Mouse (Mus musculus) brown adipose tissue, adult 24 weeks (tissue): ENCODE measurements around the gene Tmem151a. TPM values are rescaled to one million over a fixed set of nuclear protein-coding genes. Genes with fewer than 3 reads are reported as not detected.

Experiments
- H3K27ac ChIP-seq: fragments of 200-500 bp; replicated peaks from 2 replicates; pipeline ENCODE4 v1.5.1; 2012; ENCODE audit warnings: low read depth, mild to moderate bottlenecking, low read length
- H3K4me1 ChIP-seq: fragments of 200-500 bp; 2 replicates; pipeline ENCODE4 v1.6.1; 2012; ENCODE audit warnings: low read length, mixed read lengths; ENCODE audit not compliant: control insufficient read depth, insufficient read depth, insufficient read length
- H3K4me3 ChIP-seq: fragments of 200-500 bp; 2 replicates; pipeline ENCODE4 v1.5.1; 2012; ENCODE audit warnings: low read depth, mild to moderate bottlenecking, low read length, moderate library complexity; ENCODE audit not compliant: insufficient read depth
- polyA plus RNA-seq: library from polyadenylated mRNA; stranded (reverse); fragments of >200 nt; gene quantifications from 2 replicates; pipeline ENCODE4 v1.2.4, GENCODE M21; 2012; ENCODE audit not compliant: missing spikeins, insufficient read depth, insufficient read length

Tmem151a gene
- polyA plus RNA-seq, 1 experiment = not detected

DNA sequence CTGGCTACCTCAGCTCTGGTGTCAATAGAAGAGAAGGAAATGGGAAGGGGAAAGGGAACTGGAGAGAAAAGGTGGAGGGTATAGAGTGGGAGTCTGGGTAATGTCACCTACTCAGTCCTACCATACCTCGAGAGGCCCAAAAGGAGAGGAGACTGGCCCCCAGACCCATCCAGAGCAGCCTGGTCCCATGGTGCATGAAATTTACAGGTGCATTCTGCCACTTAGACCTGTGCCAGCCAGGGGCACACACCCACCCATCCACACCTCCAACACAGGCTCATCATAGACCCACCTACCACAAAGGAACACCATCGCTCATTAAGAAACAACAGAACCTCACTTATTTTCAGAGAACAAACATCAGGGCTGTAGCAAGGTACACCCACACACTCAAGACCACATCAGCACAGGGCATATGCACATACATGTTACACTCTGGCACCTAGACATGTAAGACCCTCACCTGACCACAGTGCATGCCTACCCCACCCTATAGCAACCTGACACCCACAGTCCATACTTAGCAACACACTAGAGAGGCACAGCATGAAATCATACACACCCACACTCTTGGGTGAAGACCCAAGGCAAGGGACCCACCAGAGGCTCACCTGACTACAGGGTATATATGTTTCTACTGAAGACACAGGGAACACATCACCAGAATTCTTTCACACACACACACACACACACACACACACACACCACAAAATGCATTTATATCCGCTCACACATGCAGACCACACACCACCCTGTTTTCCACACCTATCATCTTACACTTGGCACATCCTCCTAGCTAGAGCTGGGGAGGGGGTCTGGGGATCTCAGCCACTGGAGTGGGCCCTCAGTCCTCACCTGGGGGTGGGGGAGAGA, 1.1 kb downstream of the Tmem151a start:
- Histone ChIP-seq H3K4me3 (0 out of 2 replicates have a peak overlapping the region, but pooled peaks have one; percentile 56), H3K27ac (no peak overlapping the region)

DNA sequence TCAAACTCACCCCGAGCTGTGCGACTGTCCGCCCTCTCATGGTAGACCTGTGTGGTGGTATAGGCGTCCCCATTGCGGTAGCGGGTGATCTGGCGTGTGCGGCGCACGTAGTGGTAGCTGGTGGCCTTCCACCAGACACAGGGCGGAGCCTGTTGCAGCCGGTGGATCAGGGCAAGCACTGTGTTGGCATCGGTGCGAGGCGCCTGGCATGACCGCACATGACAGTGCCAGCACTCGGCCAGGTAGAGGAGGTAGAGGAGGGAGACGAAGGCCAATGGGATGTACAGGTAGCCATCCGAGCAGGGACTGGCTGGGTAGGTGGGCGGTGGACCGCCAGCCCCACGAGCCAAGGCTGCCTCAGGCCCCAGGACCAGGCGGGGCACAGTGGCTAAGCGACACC, 2.7 kb downstream of the Tmem151a start:
- Histone ChIP-seq H3K4me3 (no peak overlapping the region), H3K27ac (no peak overlapping the region), H3K4me1 (peaks cover 5% of the 10 kb centered on the region; the same call in 1 of the 2 replicates)

More for the DNA sequence above, 1.1 kb downstream of the Tmem151a start:
- peaks cover 6% of the 10 kb centered on the region; the same call in 1 of the 2 replicates for H3K4me1 ChIP-seq

DNA sequence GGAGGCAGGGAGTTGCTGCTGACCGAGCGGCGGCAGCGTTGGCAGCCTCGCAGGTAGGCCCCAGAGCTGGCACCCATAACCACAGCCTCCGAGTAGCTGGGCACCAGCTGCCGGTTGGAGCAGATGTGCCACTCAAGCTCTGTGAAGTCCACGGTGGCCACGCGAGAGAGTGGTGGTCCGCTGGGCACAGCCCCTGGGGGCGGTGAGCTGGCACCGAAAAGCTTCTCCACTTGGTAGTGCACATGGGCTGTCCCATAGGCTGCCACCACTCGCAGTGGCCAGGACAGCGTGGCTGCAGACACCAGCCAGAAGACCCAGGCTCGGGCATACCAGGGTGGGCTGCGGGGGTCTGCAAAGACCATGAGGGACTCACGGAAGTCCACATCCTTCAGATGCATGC, 3.3 kb downstream of the Tmem151a start:
- no peak overlapping the region for H3K4me3 ChIP-seq
- no peak overlapping the region for H3K27ac ChIP-seq
- H3K4me1 ChIP-seq = no peaks in the 10 kb centered on the region

DNA sequence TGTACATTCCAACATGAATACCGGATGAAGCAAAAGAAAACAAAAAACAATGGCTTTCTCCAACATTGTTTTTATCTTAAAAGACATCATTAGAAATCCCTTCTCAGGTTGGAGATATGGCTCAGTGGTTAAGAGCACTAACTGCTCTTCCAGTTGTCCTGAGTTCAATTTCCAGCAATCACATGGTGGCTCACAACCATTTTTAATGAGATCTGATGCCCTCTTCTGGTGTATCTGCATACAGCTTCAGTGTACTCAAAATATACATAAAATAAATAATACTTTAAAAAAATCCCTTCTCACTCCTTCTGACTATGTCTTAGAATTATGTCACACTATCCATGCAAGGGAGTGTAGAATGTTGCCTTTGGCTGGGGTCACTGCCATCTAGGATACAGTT, 6.1 kb downstream of the Tmem151a start:
- no peak overlapping the region for H3K4me3 ChIP-seq

DNA sequence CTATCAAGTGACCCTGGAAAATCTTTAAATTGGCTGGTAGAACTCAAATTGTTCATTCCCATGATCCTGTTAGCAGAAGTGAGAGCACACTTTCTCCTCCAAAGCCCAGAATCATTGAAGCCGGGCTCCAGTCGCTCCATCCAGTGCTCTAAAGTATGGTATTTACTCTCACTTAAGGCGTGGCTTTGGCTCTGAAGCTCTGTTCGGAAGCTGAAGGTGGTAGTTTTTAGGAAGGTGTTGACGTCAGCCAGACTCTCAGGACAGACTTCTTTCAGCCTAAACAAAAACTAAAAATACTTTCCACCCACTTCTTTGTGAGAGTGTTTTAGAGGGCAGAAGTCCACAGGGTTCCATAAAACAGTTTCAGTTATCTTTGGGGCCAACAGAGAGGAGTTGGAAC, 11.8 kb downstream of the Tmem151a start:
- Histone ChIP-seq H3K27ac (no peak overlapping the region), H3K4me1 (peaks cover 2% of the 10 kb centered on the region; the same call in 1 of the 2 replicates), H3K4me3 (no peak overlapping the region)

More for the DNA sequence above, 6.1 kb downstream of the Tmem151a start:
- Histone ChIP-seq H3K27ac (no peak overlapping the region), H3K4me1 (no peaks in the 10 kb centered on the region)

DNA sequence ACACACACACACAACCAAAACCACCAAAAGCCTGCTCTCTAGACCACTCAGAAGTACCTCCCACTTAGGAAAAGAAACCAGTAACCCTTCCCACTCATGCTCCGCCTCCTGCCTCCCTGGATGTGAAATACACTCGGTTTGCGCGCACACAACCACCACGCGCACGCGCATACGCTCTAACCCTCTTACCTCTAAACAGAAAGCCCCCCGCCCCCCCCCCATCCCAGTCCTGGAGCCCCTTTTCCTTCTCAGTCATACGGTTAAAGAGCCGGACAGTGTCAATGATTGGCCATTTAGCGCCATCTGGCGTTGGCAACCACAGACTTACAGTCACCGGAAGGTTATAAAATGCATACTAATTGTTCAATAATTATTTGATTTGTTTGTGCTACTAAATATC, 12.3 kb downstream of the Tmem151a start:
- no peak overlapping the region for H3K27ac ChIP-seq
- H3K4me3 ChIP-seq = peak overlapping the region; percentile 57
- peaks cover 2% of the 10 kb centered on the region; the same call in 1 of the 2 replicates for H3K4me1 ChIP-seq

DNA sequence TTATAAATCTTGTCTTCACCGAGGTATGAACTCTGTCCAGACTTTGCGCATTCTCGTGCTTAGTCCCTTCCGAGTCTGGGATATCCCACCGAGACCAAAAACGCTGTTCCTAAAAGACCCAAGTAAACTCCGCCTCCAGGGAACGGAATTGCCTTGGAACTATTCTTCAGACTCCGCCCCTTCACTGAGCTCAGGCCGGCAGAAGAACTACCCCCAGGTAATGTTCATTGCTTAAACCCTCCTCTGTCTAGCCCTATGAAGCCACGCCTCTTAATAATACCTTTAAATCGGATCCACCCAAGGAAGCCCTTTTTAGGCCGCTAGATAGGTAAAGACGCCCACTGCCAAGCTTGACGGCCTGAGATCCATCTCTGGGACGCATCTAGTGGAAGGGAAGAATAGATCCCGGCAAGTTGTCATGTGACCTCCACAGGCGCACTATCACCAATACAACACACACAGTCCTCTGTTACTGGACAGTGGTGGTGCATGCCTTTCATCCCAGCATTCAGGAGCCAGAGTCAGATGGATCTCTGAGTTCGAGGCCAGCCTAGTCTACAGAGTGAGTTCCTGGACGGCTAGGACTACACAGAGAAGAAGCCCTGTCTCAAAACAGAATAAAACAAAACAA, 12.8 kb downstream of the Tmem151a start:
- Histone ChIP-seq H3K4me1 (peaks cover 2% of the 10 kb centered on the region; the same call in 1 of the 2 replicates), H3K27ac (no peak overlapping the region; the same call in 1 of the 2 replicates), H3K4me3 (peak overlapping the region; percentile 57)

DNA sequence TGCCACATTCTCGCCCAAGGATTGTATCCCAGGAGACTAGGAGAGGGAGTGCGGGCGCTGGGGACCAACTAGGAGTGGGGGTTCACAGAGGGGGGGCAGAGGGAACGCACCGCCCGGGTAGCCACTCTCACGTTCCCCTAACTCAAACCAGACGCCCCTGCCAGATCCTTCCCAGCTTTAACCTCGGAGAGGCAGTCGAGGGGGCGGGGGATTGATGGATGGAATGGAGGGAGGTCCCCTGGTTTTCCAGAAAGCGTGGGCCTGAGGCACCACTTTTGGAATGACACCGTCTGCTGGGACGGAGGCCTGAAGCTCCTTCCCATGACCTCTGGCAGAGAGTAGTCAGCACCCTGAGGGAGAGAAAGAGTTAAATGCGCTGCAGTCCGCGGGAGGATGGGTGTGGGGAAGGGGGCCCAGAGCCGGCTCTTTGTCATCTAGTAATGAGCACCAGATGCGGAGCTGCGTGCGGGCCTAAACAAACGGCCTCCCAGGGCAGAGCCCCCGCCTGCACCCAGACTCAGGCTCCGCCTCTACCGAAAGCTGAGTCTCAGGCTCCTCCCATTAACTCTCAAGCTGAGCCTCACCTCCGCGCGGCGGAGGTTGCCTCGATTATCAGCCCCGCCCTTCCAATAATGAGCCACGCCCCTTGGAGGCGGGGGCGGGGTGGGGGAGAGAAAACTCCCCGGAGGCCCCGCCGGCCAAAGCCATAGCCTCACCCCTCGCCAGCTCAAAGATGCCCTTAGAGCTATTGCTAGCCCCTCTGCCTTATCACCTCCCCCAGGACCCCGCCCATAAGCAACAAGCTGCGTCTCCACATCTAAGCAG, 13.6 kb downstream of the Tmem151a start:
- H3K4me1 ChIP-seq = peaks cover 8% of the 10 kb centered on the region
- H3K4me3 ChIP-seq = peak overlapping the region; percentile 57
- H3K27ac ChIP-seq = no peak overlapping the region; the same call in 1 of the 2 replicates

DNA sequence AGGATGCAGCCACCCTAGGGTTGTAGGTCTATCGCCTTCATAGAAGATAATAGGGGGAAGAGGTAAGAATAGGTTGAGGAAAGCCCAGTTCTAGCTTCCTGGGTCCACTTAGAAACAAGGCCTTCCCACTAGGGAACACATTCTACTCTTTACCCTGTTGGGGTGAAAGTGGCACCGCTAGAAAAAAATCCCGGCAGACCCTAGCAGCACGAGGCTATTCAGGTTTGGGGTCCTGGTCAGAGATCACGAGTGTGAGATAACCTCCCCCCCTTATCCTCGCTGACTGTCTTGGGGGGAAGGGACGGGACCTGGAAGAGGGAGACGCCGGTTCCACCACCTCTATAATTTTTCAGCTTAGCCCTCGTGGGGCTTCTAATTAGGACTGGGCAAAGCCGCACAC, 14.3 kb downstream of the Tmem151a start:
- Histone ChIP-seq H3K4me1 (peaks cover 8% of the 10 kb centered on the region), H3K4me3 (peak overlapping the region; percentile 57; the same call in 1 of the 2 replicates), H3K27ac (no peak overlapping the region)

DNA sequence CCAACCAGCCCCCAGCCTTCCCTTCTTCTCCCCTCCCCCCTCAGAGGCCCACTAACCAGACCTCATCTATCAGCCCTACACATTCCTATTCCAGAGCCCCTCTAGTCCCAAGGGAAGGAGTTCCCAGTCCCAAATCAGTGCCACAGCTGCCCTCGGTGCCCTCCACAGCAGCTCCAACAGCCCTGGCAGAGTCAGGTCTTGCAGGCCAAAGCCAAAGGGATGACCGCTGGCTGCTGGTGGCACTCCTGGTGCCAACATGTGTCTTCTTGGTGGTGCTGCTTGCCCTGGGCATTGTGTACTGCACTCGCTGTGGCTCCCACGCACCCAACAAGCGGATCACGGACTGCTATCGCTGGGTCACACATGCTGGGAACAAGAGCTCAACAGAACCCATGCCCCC, 15.4 kb downstream of the Tmem151a start:
- H3K27ac ChIP-seq = no peak overlapping the region
- H3K4me3 ChIP-seq = peak overlapping the region; percentile 57; the same call in 1 of the 2 replicates
- peaks cover 8% of the 10 kb centered on the region for H3K4me1 ChIP-seq

DNA sequence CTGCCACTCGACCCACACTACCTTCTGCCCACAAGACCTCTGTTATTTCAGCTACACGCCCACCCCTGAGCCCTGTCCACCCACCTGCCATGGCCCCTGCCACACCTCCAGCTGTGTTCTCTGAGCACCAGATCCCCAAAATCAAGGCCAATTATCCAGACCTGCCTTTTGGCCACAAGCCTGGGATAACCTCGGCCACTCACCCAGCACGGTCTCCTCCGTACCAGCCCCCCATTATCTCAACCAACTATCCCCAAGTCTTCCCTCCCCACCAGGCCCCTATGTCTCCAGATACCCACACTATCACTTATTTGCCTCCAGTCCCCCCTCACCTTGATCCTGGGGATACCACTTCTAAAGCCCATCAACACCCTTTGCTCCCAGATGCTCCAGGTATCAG, 15.8 kb downstream of the Tmem151a start:
- Histone ChIP-seq H3K27ac (no peak overlapping the region), H3K4me1 (peaks cover 8% of the 10 kb centered on the region), H3K4me3 (peak overlapping the region; percentile 28; the same call in 1 of the 2 replicates)

DNA sequence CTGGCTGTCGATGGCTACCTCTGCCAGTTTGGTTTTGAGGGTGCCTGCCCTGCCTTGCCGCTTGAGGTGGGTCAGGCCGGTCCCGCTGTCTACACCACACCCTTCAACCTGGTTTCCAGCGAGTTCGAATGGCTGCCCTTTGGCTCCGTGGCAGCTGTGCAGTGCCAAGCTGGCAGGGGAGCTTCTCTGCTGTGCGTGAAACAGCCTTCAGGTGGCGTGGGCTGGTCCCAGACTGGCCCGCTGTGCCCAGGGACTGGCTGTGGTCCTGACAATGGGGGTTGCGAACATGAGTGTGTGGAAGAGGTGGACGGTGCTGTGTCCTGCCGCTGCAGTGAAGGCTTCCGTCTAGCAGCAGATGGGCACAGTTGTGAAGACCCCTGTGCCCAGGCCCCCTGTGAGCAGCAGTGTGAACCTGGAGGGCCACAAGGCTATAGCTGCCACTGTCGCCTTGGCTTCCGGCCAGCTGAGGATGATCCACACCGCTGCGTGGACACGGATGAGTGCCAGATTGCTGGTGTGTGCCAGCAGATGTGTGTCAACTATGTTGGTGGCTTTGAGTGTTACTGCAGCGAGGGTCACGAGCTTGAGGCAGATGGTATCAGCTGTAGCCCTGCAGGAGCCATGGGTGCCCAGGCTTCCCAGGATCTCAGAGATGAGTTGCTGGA, 16.6 kb downstream of the Tmem151a start:
- Histone ChIP-seq H3K4me1 (peaks cover 8% of the 10 kb centered on the region), H3K27ac (no peak overlapping the region), H3K4me3 (peak overlapping the region; percentile 56)

DNA sequence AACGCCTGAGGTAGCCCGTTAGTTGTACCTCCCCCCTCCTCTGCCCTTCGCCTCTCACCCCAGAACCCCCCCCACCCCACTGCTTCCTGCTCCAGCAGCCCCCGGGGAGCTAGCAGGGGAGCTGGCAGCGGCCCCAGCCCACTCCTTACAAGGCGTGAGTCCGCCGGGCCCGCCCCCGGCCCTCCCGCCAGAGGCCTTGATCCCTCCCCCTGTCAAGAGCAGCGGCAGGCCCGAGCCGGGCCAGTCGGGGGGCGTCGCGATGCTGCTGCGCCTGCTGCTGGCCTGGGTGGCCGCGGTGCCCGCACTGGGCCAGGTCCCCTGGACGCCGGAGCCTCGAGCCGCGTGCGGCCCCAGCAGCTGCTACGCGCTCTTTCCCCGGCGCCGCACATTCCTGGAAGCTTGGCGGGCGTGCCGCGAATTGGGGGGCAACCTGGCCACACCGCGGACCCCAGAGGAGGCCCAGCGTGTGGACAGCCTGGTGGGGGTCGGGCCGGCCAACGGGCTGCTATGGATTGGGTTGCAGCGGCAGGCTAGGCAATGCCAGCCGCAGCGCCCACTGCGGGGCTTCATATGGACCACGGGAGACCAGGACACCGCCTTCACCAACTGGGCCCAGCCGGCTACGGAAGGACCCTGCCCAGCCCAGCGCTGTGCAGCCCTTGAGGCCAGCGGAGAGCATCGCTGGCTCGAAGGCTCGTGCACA, 17.3 kb downstream of the Tmem151a start, which contains the start of gene Cd248:
Gene Cd248 (plus strand): TSS at position 212 of the 703 bp plus-strand sequence.
- H3K4me1 ChIP-seq = peaks cover 8% of the 10 kb centered on the region

More for the DNA sequence above, 17.3 kb downstream of the Tmem151a start, which contains the start of gene Cd248:
- Histone ChIP-seq H3K27ac (peak within 1 kb of the TSS; percentile 58), H3K4me3 (peak within 1 kb of the TSS; percentile 56)
